Mouse (Mus musculus) forebrain, postnatal 0 days (tissue): ENCODE measurements around the gene Nfu1. TPM values are rescaled to one million over a fixed set of nuclear protein-coding genes. Genes with fewer than 3 reads are reported as not detected.

Experiments
- ATAC-seq: fragments of 200-750 bp; cut with Nextera tagmentation; 2 replicates; pipeline ENCODE4 v1.8.0; 2017; ENCODE audit warnings: mild to moderate bottlenecking, moderate library complexity
- DNase-seq: peaks from one replicate; pipeline ENCODE4 v3.0.0-alpha.2; 2015
- H3K27ac ChIP-seq: fragments of 300-500 bp; sonication (generic); 2 replicates; pipeline ENCODE4 v1.5.1; 2014; ENCODE audit warnings: low read depth, mild to moderate bottlenecking, antibody characterized with exemption, low read length, moderate library complexity, mixed read lengths
- H3K27me3 ChIP-seq: fragments of 300-500 bp; sonication (generic); 2 replicates; pipeline ENCODE4 v1.6.1; 2014; ENCODE audit warnings: mild to moderate bottlenecking, low read length, mixed read lengths; ENCODE audit not compliant: insufficient read depth
- H3K36me3 ChIP-seq: fragments of 300-500 bp; sonication (generic); 2 replicates; pipeline ENCODE4 v1.6.1; 2014; ENCODE audit warnings: mild to moderate bottlenecking, moderate library complexity; ENCODE audit not compliant: insufficient read depth
- H3K4me1 ChIP-seq: fragments of 300-500 bp; sonication (generic); 2 replicates; pipeline ENCODE4 v1.6.1; 2014; ENCODE audit warnings: antibody characterized with exemption; ENCODE audit not compliant: insufficient read depth
- H3K4me2 ChIP-seq: fragments of 300-500 bp; sonication (generic); 2 replicates; pipeline ENCODE4 v1.6.1; 2014; ENCODE audit warnings: low read depth, mild to moderate bottlenecking, moderate library complexity
- H3K4me3 ChIP-seq: fragments of 300-500 bp; sonication (generic); 2 replicates; pipeline ENCODE4 v1.5.1; 2014; ENCODE audit warnings: low read depth, low read length, mixed read lengths
- H3K9ac ChIP-seq: fragments of 300-500 bp; sonication (generic); 2 replicates; pipeline ENCODE4 v1.6.1; 2014; ENCODE audit warnings: mild to moderate bottlenecking
- H3K9me3 ChIP-seq: fragments of 300-500 bp; sonication (generic); 2 replicates; pipeline ENCODE4 v1.6.1; 2016; ENCODE audit warnings: low read length
- CTCF ChIP-seq: sonication (generic); IDR thresholded peaks from 2 replicates; pipeline ENCODE4 v1.5.1; 2016; ENCODE audit warnings: antibody characterized with exemption, control low read depth, low read depth
- WGBS: fragments of 180-500 bp; shearing (Covaris S2); extraction: QIAGEN DNeasy Blood & Tissue Kit; methylation state at CpG from one replicate; pipeline ENCODE4 v1.1.7; 2014; 5-methylcytosine and 5-hydroxymethylcytosine counted together
- polyA plus RNA-seq: library from polyadenylated mRNA; unstranded; fragments of >200 nt; fragmentation: Nextera tagmentation; extraction: Ambion mirVana; gene quantifications from 2 replicates; pipeline ENCODE4 v1.2.1, GENCODE M21; 2015
- total RNA-seq: library from RNA; depleted of rRNA; stranded (reverse); fragments of >200 nt; gene quantifications from 2 replicates; pipeline ENCODE4 v1.2.3, GENCODE M21; 2014; rRNA removed

Gene Nfu1
- total RNA-seq (167 and 362 TPM in 2 replicates), polyA plus RNA-seq (146 and 152 TPM in 2 replicates)

DNA sequence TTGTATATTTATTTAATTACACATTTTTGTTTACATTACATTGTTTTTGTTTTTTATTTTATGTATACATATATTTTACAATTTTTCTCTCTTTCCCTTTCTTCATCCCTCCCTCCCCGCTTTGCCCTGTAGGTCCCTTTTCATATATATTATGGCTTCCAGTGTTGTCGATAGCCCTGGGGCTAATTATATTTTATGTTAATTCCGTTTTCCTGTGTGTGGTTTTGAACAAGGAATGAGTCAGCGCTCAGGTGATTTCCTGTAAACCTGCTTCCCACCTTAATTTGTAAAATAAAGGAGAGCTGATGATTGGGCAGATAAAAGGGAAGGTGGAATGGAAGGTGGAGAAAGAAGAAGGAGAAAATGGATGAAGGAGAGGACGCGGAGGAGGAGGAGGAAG lies at the start of gene Nfu1:
Nfu1 (plus strand) TSS at position 350 of the 400 bp plus-strand sequence.
- Histone ChIP-seq H3K27ac (peak within 1 kb of the TSS; percentile 88), H3K4me2 (peak within 1 kb of the TSS; percentile 52), H3K4me3 (peak within 1 kb of the TSS; percentile 69), H3K27me3 (no peaks in the 10 kb centered on the region), H3K4me1 (no peaks in the 10 kb centered on the region), H3K9me3 (no peaks in the 10 kb centered on the region), H3K9ac (peak within 1 kb of the TSS; percentile 89), H3K36me3 (no peaks in the 10 kb centered on the region)
- ATAC-seq (no peak), DNase-seq (no peak)
- WGBS: 78% methylated on average over 6 of the region's 6 CpGs
- no peak for TF ChIP-seq CTCF

DNA sequence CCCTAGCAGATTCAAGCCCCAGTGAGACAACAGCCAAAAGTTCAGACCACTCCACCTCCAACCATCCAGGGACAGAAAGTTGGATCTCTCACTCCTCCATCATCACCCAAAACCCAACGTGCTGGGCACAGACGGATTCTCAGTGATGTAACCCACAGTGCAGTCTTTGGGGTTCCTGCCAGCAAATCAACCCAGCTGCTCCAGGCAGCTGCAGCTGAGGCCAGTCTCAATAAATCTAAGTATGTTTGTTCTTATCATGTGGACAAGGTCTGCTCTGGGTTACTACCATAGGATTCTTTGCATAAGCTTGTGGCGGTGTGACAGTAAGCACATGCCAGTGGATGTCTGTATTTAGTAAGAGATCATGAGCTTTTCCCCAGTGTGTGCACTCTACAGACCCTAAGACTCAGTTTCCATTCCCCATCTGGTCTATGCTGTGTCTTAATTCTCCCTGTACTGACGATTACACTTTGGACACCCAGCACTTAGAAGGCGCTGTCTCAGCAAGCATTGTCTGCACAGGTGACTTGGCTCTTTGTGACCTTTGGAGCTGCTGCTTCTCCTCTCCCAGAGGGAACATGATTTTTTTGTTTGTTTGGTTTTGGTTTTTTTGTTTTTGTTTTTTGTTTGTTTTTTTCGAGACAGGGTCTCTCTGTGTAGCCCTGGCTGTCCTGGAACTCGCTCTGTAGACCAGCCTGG lies 44.9 kb upstream of the Nfu1 start:
- Histone ChIP-seq H3K4me3 (no peak overlapping the region), H3K27me3 (no peaks in the 10 kb centered on the region), H3K4me1 (no peaks in the 10 kb centered on the region), H3K36me3 (peaks cover 68% of the 10 kb centered on the region), H3K9ac (no peak overlapping the region), H3K4me2 (no peak overlapping the region), H3K9me3 (no peaks in the 10 kb centered on the region), H3K27ac (no peak overlapping the region)
- WGBS: 92% methylated on average over 7 of the region's 7 CpGs
- DNase-seq: no peak
- no peak for ATAC-seq
- TF ChIP-seq CTCF: no peak

DNA sequence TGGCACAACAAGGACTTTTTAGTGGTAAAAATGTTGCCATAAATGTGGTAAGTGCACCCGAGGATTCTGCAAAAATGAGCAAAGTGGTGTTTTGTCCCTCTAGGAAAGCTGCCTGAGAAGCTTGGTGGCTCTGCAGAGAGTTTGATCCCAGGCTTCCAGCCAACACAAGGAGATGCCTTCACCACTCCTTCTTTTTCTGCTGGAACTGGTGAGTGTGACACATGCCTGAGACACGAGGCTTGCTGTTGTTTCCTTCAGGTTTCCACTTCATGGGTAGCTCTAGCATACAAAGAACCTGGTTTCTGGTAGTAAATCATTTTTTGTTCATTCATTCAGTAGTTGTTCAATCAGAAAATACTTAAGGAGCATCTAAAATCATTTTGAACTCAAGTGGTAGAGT lies 41.9 kb upstream of the Nfu1 start:
- 91% methylated on average over 2 of the region's 2 CpGs for WGBS
- DNase-seq (no peak), ATAC-seq (no peak)
- no peak for TF ChIP-seq CTCF
- Histone ChIP-seq H3K9me3 (no peaks in the 10 kb centered on the region), H3K27ac (no peak overlapping the region), H3K4me1 (no peaks in the 10 kb centered on the region), H3K36me3 (peaks cover 72% of the 10 kb centered on the region), H3K9ac (no peak overlapping the region), H3K27me3 (no peaks in the 10 kb centered on the region), H3K4me3 (no peak overlapping the region), H3K4me2 (no peak overlapping the region)

DNA sequence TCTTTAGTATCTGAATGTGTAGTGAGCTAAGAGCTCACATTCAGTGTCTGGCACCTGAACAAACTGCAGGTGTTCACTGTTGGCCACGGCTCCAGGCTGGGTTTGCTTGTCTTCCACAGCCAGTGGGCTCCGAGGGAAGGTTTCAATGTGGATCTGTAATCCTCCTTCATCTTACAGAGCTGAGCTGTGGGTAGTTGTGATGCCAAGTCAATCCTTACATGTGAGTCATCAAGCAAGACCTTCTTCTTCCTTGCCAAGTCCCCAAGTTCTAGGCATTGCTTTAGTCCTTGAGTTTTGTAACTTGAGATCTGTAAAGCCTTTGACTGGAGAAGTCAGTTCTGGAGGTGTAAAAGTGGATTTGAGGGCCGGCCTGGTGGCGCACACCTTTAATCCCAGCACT lies 35.1 kb upstream of the Nfu1 start:
- DNase-seq: no peak
- 92% methylated on average over 4 of the region's 4 CpGs for WGBS
- H3K27me3 ChIP-seq: no peaks in the 10 kb centered on the region
- no peak for TF ChIP-seq CTCF
- no peaks in the 10 kb centered on the region for H3K9me3 ChIP-seq
- no peak overlapping the region for H3K4me2 ChIP-seq
- H3K4me3 ChIP-seq: no peak overlapping the region
- H3K4me1 ChIP-seq: no peaks in the 10 kb centered on the region
- ATAC-seq: no peak
- peaks cover 34% of the 10 kb centered on the region for H3K36me3 ChIP-seq
- H3K27ac ChIP-seq: no peak overlapping the region
- no peak overlapping the region for H3K9ac ChIP-seq

DNA sequence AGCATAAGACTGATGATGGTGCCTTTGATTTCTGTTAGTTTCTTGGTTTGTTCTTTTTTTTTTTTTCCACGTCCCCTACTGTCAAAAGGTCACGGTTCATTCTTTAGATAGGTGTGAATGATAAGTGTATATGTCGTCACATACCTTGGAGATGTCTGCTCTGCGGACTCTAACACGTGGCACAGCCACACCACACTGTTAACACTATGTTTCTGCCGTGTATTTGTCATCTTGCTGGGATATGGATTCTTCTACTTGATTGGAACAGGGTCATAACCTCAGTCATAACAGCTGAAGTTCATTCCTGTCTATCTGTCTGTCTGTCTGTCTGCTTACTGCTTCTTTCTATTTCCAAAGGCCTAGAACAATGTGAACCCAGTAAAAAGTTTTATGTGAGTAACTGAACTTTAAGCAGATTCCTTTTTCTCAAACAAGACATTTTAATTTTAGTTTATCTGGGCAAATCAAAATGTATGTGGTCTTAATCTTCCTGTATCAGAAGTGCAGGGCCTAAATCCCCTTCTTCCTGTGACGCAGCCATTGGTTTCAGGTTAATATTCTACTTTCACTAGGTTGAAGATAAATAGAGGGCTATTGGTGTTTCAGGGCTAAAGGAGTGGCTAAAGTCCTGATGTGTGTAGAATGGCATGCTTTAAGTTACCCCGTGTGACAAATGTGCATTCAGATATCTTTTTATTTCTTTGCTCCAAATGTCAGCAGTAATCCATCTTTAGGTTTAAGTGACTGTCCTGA lies 30.7 kb upstream of the Nfu1 start:
- Histone ChIP-seq H3K9ac (no peak overlapping the region), H3K27me3 (no peaks in the 10 kb centered on the region), H3K4me1 (no peaks in the 10 kb centered on the region), H3K27ac (no peak overlapping the region), H3K9me3 (no peaks in the 10 kb centered on the region), H3K4me2 (no peak overlapping the region), H3K36me3 (peaks cover 17% of the 10 kb centered on the region), H3K4me3 (no peak overlapping the region)
- no peak for DNase-seq
- WGBS: 93% methylated on average over 8 of the region's 8 CpGs
- TF ChIP-seq CTCF: no peak
- ATAC-seq: no peak

DNA sequence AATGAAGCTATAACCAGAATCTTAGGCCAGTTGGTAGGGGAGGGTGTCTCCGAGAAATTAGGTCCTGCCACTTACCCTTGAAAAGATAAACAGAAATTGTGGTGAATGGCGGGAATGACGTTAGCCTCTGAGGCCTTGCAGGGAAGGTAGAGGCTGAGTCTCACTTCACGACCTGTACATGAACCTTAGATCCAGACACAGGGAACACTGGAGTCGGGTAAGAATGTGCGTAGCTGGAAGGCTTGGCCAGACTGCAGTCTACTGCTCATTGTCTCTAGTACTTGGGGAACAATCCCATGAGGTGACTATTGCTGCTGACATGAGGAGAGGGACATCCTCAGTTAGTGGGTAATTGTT lies 30.1 kb upstream of the Nfu1 start:
- Histone ChIP-seq H3K4me2 (no peak overlapping the region), H3K27ac (no peak overlapping the region), H3K9ac (no peak overlapping the region), H3K27me3 (no peaks in the 10 kb centered on the region), H3K36me3 (peaks cover 15% of the 10 kb centered on the region), H3K4me1 (no peaks in the 10 kb centered on the region), H3K4me3 (no peak overlapping the region), H3K9me3 (no peaks in the 10 kb centered on the region)
- WGBS: 92% methylated on average over 6 of the region's 6 CpGs
- no peak for TF ChIP-seq CTCF
- no peak for ATAC-seq
- no peak for DNase-seq

DNA sequence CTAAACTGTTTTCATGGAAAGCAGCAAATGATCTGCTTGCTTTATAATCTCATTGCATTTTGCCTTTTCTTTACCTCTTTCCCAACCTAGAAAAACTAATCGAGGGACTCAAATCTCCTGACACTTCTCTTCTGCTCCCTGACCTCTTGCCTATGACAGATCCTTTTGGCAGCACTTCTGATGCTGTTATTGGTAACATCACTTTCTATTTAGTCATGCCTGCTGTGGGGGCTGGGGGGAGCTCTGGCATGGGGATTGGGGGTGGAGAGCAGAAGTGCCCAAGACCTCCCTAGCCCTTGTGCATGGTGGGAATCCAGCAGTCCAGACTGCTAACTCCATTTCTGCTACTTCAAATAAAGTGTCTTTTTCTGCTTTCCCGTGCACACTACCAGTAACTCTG lies 27.8 kb upstream of the Nfu1 start:
- peaks cover 22% of the 10 kb centered on the region for H3K36me3 ChIP-seq
- H3K27me3 ChIP-seq: no peaks in the 10 kb centered on the region
- WGBS: 90% methylated on average over 2 of the region's 2 CpGs
- no peak overlapping the region for H3K4me3 ChIP-seq
- TF ChIP-seq CTCF: no peak
- DNase-seq: no peak
- ATAC-seq: no peak
- no peak overlapping the region for H3K4me2 ChIP-seq
- H3K27ac ChIP-seq: no peak overlapping the region
- no peak overlapping the region for H3K9ac ChIP-seq
- no peaks in the 10 kb centered on the region for H3K4me1 ChIP-seq
- H3K9me3 ChIP-seq: no peaks in the 10 kb centered on the region
